Mouse (Mus musculus): ENCODE data around the gene Depdc1a. TPM values are rescaled to one million over a fixed set of nuclear protein-coding genes. Genes with fewer than 3 reads are reported as not detected.
"Not testable (repeated sequence)": the region's sequence is repeated elsewhere in the genome, so short reads cannot be mapped to it uniquely, and the experiment has no call there.

The Depdc1a gene
- total RNA-seq (2021): 1 to 10 TPM in 1 of 2 experiments, under 1 TPM in 1; 0.60 to 1.3 TPM

- intact Hi-C loops (cut with DNase I): no loop called here
- DNase-seq (ENCODE audit: extremely low spot score in 1 of 2, low spot score in 2 of 2): peak; percentile 89 to 92
These were observed at the start of gene Depdc1a for GRCm38 (mm10) chr3:159495243-159495801. Gene Depdc1a, plus strand, starts transcription at chr3:159495433.

DNA sequence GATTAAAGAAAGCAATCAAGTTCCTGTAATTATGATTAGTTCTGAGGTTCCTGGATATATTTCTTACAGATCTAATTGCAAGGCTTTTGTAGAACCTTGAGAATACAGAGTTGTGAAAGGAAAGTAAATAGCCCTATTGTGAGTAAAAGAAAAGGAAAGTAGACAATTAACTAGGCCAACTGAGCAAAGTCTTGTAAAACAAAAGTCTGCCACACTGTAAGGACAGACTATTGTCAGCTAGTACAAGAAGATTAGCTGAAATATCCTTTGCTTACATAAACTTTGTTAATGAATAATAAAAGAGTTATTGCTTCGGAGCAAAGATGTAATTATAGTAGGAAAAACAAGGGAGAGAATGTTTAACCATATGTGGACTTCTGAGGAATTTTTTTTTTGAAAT, 25.2 kb upstream of the Depdc1a start:
- no peak for DNase-seq (ENCODE audit: extremely low spot score in 1 of 2, low spot score in 2 of 2)
- intact Hi-C loops (cut with DNase I): no loop called here

DNA sequence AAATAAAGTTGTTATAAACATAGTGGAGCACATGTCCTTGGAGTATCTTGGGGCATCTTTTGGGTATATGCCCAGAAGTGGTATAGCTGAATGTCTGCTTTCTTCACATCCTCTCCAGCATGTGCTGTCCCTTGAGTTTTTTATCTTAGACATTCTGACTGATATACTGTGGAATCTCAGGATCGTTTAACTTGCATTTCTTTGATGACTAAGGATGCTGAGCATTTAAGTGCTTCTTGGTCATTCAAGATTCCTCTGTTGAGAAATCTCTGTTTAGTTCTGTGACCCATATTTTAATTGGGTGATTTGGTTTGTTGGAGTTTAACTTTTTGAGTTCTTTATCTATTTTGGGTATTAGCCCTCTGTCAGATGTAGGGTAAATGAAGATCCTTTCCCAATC, 19.8 kb upstream of the Depdc1a start:
- no peak for DNase-seq (ENCODE audit: extremely low spot score in 1 of 2, low spot score in 2 of 2)
- intact Hi-C loops (cut with DNase I): no loop called here

- intact Hi-C loops (cut with DNase I): no loop called here
- no peak for DNase-seq (ENCODE audit: extremely low spot score in 1 of 2, low spot score in 2 of 2)
These were observed 17.8 kb upstream of the Depdc1a start for GRCm38 (mm10) chr3:159477250-159477962.

GRCm38 (mm10) chr3:159494709-159495108, 524 bp upstream of the Depdc1a start:
- DNase-seq (ENCODE audit: extremely low spot score in 1 of 2, low spot score in 2 of 2); intact Hi-C loops (cut with DNase I): not testable (repeated sequence)

GRCm38 (mm10) chr3:159508899-159509298, 13.7 kb downstream of the Depdc1a start:
- intact Hi-C loops (cut with DNase I): no loop called here
- DNase-seq (ENCODE audit: extremely low spot score in 1 of 2, low spot score in 2 of 2): no peak

GRCm38 (mm10) chr3:159528563-159528962, 33.3 kb downstream of the Depdc1a start:
- DNase-seq (ENCODE audit: extremely low spot score in 1 of 2, low spot score in 2 of 2): no peak
- intact Hi-C loops (cut with DNase I): no loop called here

- peak in 1 of 2 experiments; percentile 13 for DNase-seq (ENCODE audit: extremely low spot score in 1 of 2, low spot score in 2 of 2)
- intact Hi-C loops (cut with DNase I): loop anchor here (10.0 kb wide), 1 partner anchor 1484 kb away; no protein-coding TSS in a partner anchor
These were observed 53.1 kb downstream of the Depdc1a start for GRCm38 (mm10) chr3:159548303-159548702.

DNA sequence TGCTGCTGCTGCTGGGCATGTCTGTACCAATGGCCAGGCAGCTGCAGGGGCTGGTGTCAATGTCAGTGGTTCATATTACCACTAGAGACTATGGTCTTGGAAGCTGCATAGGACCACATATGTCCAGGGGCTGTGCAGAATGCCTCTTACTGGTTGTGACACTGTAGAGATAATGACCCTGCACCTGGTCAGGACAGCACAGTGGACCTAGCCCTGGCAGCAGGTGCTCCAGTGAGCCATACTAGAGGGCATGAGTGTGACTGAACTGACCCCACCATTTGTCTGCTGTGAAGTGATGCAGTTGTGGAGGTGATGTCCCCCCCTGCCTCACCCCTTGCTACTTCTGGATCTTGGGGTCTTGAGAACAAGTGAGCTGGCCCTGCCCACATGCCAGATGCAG, 55.0 kb downstream of the Depdc1a start:
- no peak for DNase-seq (ENCODE audit: extremely low spot score in 1 of 2, low spot score in 2 of 2)
- intact Hi-C loops (cut with DNase I): no loop called here

Other genes with a start within 250 kb of the Depdc1a start
- gene Rpe65, start 103.7 kb downstream of the Depdc1a start, total RNA-seq (2021): not detected

All from left cerebral cortex, postnatal 10 days (tissue).